Comparison of ENCODE assay signal across 9 mouse cellular contexts in genomic region chr8:106972538-106973264, GRCm38 (mm10). TPM values are rescaled to one million over a fixed set of nuclear protein-coding genes. Genes with fewer than 3 reads are reported as not detected.
DNase-seq lines count a peak whose midpoint lies in the region; ATAC-seq and TF ChIP-seq lines count a peak whose summit lies in the region.
"Had no signal": no experiment of that assay in that cellular context is flagged by ENCODE, and none has a peak within 500 bp of the region (broad histone marks: within the 10 kb centered on the region; RNA-seq: fewer than 3 reads in every experiment).

No protein-coding gene starts in this region.

- intact Hi-C loops in heart, adult 2 months (cut with DNase I), result loop anchor here (2.0 kb wide), 1 partner anchor 38 kb away; the partner anchor contains the start of gene Sntb2

- no peak for TF ChIP-seq EP300 in heart, adult 2 months (IDR thresholded peaks at IDR 0.05; ENCODE audit: insufficient read depth, low read depth, low read length)
- TF ChIP-seq EP300 in heart, postnatal 0 days (IDR thresholded peaks at IDR 0.05; ENCODE audit: low read depth), result no peak

- H3K9ac ChIP-seq in heart, adult 2 months (ENCODE audit: low read depth, low read length), result no peak overlapping the region
- H3K9ac ChIP-seq in heart, postnatal 0 days (replicated peaks; ENCODE audit: low read depth, low read length), result no peak overlapping the region
- H3K9ac ChIP-seq in midbrain, postnatal 0 days (replicated peaks; ENCODE audit: low read length, poor library complexity, severe bottlenecking), result no peak overlapping the region
- H3K9ac ChIP-seq in forebrain, embryonic 12.5 days, result no peak overlapping the region
- H3K9ac ChIP-seq: limb, embryonic 12.5 days had no signal

- no peak for ATAC-seq in heart, postnatal 0 days (ENCODE audit: insufficient read depth, low read depth)
- ATAC-seq in midbrain, postnatal 0 days (ENCODE audit: low FRiP score), result no peak
- no peak for ATAC-seq in forebrain, embryonic 12.5 days (ENCODE audit: low FRiP score)

- no peak for DNase-seq in heart, adult 2 months
- no peak for DNase-seq in heart, embryonic 10.5 days (ENCODE audit: low spot score)
- DNase-seq in 416B (ENCODE audit: low read depth) (peak; percentile 93), adipocyte (ENCODE audit: low spot score) (peak; percentile 33)
- no peak for DNase-seq in heart, postnatal 0 days (ENCODE audit: low spot score)
- DNase-seq in left cerebral cortex, adult 8-10 months (ENCODE audit: low spot score in 2 of 2), result no peak
- no peak for DNase-seq in midbrain, postnatal 0 days (ENCODE audit: low spot score)

- no peaks in the 10 kb centered on the region for H3K9me3 ChIP-seq in heart, embryonic 10.5 days
- H3K9me3 ChIP-seq in heart, postnatal 0 days (replicated peaks; ENCODE audit: control insufficient read depth, low read length), result no peaks in the 10 kb centered on the region
- no peaks in the 10 kb centered on the region for H3K9me3 ChIP-seq in midbrain, postnatal 0 days (ENCODE audit: low read length)
- H3K9me3 ChIP-seq in forebrain, embryonic 12.5 days, result no peaks in the 10 kb centered on the region
- H3K9me3 ChIP-seq: limb, embryonic 12.5 days had no signal

- TF ChIP-seq POLR2A in heart, adult 2 months (IDR thresholded peaks at IDR 0.05; ENCODE audit: insufficient read depth, low read depth, low read length), result no peak

- peaks cover 12% of the 10 kb centered on the region for H3K4me1 ChIP-seq in heart, adult 2 months (ENCODE audit: control insufficient read depth, insufficient read depth, low read length)
- peaks cover 8% of the 10 kb centered on the region; the same call in 1 of the 2 replicates for H3K4me1 ChIP-seq in heart, embryonic 10.5 days
- peaks cover 3% of the 10 kb centered on the region; the same call in 1 of the 2 replicates for H3K4me1 ChIP-seq in heart, postnatal 0 days (ENCODE audit: control insufficient read depth, insufficient read depth)
- no peaks in the 10 kb centered on the region for H3K4me1 ChIP-seq in midbrain, postnatal 0 days (ENCODE audit: insufficient read depth, low read length)
- H3K4me1 ChIP-seq in forebrain, embryonic 12.5 days, result no peaks in the 10 kb centered on the region
- H3K4me1 ChIP-seq: limb, embryonic 12.5 days had no signal

- no peaks in the 10 kb centered on the region for H3K27me3 ChIP-seq in heart, adult 2 months (ENCODE audit: control insufficient read depth, insufficient read depth, low read length)
- no peaks in the 10 kb centered on the region for H3K27me3 ChIP-seq in heart, embryonic 10.5 days (ENCODE audit: insufficient read depth, poor library complexity, severe bottlenecking)
- H3K27me3 ChIP-seq in heart, postnatal 0 days (ENCODE audit: control insufficient read depth, insufficient read depth, low read length), result no peaks in the 10 kb centered on the region
- 0 out of 2 replicates have a peak, but pooled peaks cover under 1% of the 10 kb centered on the region for H3K27me3 ChIP-seq in midbrain, postnatal 0 days (ENCODE audit: insufficient read depth, low read length)
- peaks cover 19% of the 10 kb centered on the region for H3K27me3 ChIP-seq in forebrain, embryonic 12.5 days
- H3K27me3 ChIP-seq: limb, embryonic 12.5 days had no signal

- no peak for TF ChIP-seq CTCF in heart, adult 2 months (IDR thresholded peaks at IDR 0.05)
- TF ChIP-seq CTCF in heart, postnatal 0 days (IDR thresholded peaks at IDR 0.05; ENCODE audit: low read depth), result no peak
- TF ChIP-seq CTCF in midbrain, postnatal 0 days (IDR thresholded peaks at IDR 0.05), result no peak

- no peaks in the 10 kb centered on the region for H3K79me2 ChIP-seq in heart, adult 2 months (replicated peaks; ENCODE audit: control insufficient read depth, insufficient read depth, low read length)

- peak overlapping the region; percentile 69 for H3K27ac ChIP-seq in heart, adult 2 months
- H3K27ac ChIP-seq in heart, embryonic 10.5 days, result no peak overlapping the region
- H3K27ac ChIP-seq in heart, postnatal 0 days (ENCODE audit: low read depth), result peak overlapping the region; percentile 83
- no peak overlapping the region for H3K27ac ChIP-seq in midbrain, postnatal 0 days (ENCODE audit: low read depth, low read length)
- H3K27ac ChIP-seq in forebrain, embryonic 12.5 days, result no peak overlapping the region
- H3K27ac ChIP-seq: limb, embryonic 12.5 days had no signal

- WGBS in heart, adult 2 months, result 34% methylated on average over 6 of the region's 6 CpGs
- WGBS in heart, embryonic 10.5 days, result 73% methylated on average over 6 of the region's 6 CpGs
- WGBS in heart, postnatal 0 days, result 52% methylated on average over 6 of the region's 6 CpGs
- WGBS in midbrain, postnatal 0 days, result 85% methylated on average over 6 of the region's 6 CpGs
- WGBS in forebrain, embryonic 12.5 days, result 88% methylated on average over 6 of the region's 6 CpGs

- no peak overlapping the region for H3K4me2 ChIP-seq in heart, postnatal 0 days (ENCODE audit: low read depth, low read length)
- no peak overlapping the region for H3K4me2 ChIP-seq in midbrain, postnatal 0 days (ENCODE audit: low read depth, low read length, poor library complexity, severe bottlenecking)
- no peak overlapping the region for H3K4me2 ChIP-seq in forebrain, embryonic 12.5 days
- H3K4me2 ChIP-seq: limb, embryonic 12.5 days had no signal

- no peak overlapping the region for H3K4me3 ChIP-seq in heart, adult 2 months
- no peak overlapping the region for H3K4me3 ChIP-seq in heart, embryonic 10.5 days
- H3K4me3 ChIP-seq in heart, postnatal 0 days (ENCODE audit: low read depth, low read length), result no peak overlapping the region
- H3K4me3 ChIP-seq in midbrain, postnatal 0 days (ENCODE audit: low read depth, low read length), result no peak overlapping the region
- no peak overlapping the region for H3K4me3 ChIP-seq in forebrain, embryonic 12.5 days (replicated peaks)
- H3K4me3 ChIP-seq: limb, embryonic 12.5 days had no signal

- peaks cover 5% of the 10 kb centered on the region for H3K36me3 ChIP-seq in heart, adult 2 months (ENCODE audit: control insufficient read depth, insufficient read depth, low read length)
- H3K36me3 ChIP-seq in heart, embryonic 10.5 days, result no peaks in the 10 kb centered on the region
- H3K36me3 ChIP-seq in heart, postnatal 0 days (replicated peaks; ENCODE audit: control insufficient read depth, insufficient read depth, low read length), result no peaks in the 10 kb centered on the region
- no peaks in the 10 kb centered on the region for H3K36me3 ChIP-seq in midbrain, postnatal 0 days (ENCODE audit: insufficient read depth, low read length)
- no peaks in the 10 kb centered on the region for H3K36me3 ChIP-seq in forebrain, embryonic 12.5 days (replicated peaks)
- H3K36me3 ChIP-seq: limb, embryonic 12.5 days had no signal

RNA-seq across cellular contexts. Expression of gene Sntb2, which starts 37.2 kb away (rescaled TPM):
- 10 to 100 TPM; 10.0 to 10.7 TPM for total RNA-seq in heart, adult 2 months (2021)
- polyA plus RNA-seq in heart, adult 2 months (2012; rRNA removed), result 4.5 and 8.8 TPM in 2 replicates
- 8.7 and 9.8 TPM in 2 replicates for polyA plus RNA-seq in heart, embryonic 10.5 days (2016; fragmentation: Nextera tagmentation; extraction: Ambion mirVana)
- total RNA-seq in heart, postnatal 0 days (2014; rRNA removed; ENCODE audit: low replicate concordance), result 19.2 and 21.2 TPM in 2 replicates
- polyA plus RNA-seq in heart, postnatal 0 days (2015; fragmentation: Nextera tagmentation; extraction: Ambion mirVana), result 8.5 and 9.5 TPM in 2 replicates
- total RNA-seq in left cerebral cortex, adult 8-10 months (2022), result 10 to 100 TPM; 17.4 to 18.9 (median 18.9) TPM
- total RNA-seq in midbrain, postnatal 0 days (2014; rRNA removed), result 7.1 and 7.9 TPM in 2 replicates
- 3.2 and 3.3 TPM in 2 replicates for polyA plus RNA-seq in midbrain, postnatal 0 days (2015; fragmentation: Nextera tagmentation; extraction: Ambion mirVana)
- polyA plus RNA-seq in forebrain, embryonic 12.5 days (2016; fragmentation: Nextera tagmentation; extraction: Ambion mirVana), result 6.9 and 8.9 TPM in 2 replicates

RNA-seq across cellular contexts. Expression of gene Vps4a, which starts 58.3 kb away (rescaled TPM):
- total RNA-seq in heart, adult 2 months (2021), result 10 to 100 TPM; 57.1 to 58.3 TPM
- polyA plus RNA-seq in heart, adult 2 months (2012; rRNA removed), result 32.3 and 53.6 TPM in 2 replicates
- 52.3 and 52.8 TPM in 2 replicates for polyA plus RNA-seq in heart, embryonic 10.5 days (2016; fragmentation: Nextera tagmentation; extraction: Ambion mirVana)
- total RNA-seq in heart, postnatal 0 days (2014; rRNA removed; ENCODE audit: low replicate concordance), result 33.9 and 45.5 TPM in 2 replicates
- polyA plus RNA-seq in heart, postnatal 0 days (2015; fragmentation: Nextera tagmentation; extraction: Ambion mirVana), result 56.7 and 57.1 TPM in 2 replicates
- total RNA-seq in left cerebral cortex, adult 8-10 months (2022), result 100 to 1,000 TPM; 115 to 126 (median 119) TPM
- total RNA-seq in midbrain, postnatal 0 days (2014; rRNA removed), result 111 and 118 TPM in 2 replicates
- polyA plus RNA-seq in midbrain, postnatal 0 days (2015; fragmentation: Nextera tagmentation; extraction: Ambion mirVana), result 166 and 171 TPM in 2 replicates
- polyA plus RNA-seq in forebrain, embryonic 12.5 days (2016; fragmentation: Nextera tagmentation; extraction: Ambion mirVana), result 96.7 and 96.9 TPM in 2 replicates

Comparison
In these comparisons a context has a peak if more than half of its experiments do, and no peak if none do; other contexts are left out.
1. H3K27ac ChIP-seq: peak in heart, adult 2 months (single experiment) and heart, postnatal 0 days (single experiment); none in heart, embryonic 10.5 days (single experiment), midbrain, postnatal 0 days (single experiment) and forebrain, embryonic 12.5 days (single experiment).
2. DNase-seq: peak in 416B (single experiment) and adipocyte (single experiment); none in heart, adult 2 months (0 of 2), heart, embryonic 10.5 days (single experiment), heart, postnatal 0 days (single experiment), left cerebral cortex, adult 8-10 months (0 of 2) and midbrain, postnatal 0 days (single experiment).